Mouse (Mus musculus): ENCODE measurements around the gene Cybrd1. TPM values are rescaled to one million over a fixed set of nuclear protein-coding genes. Genes with fewer than 3 reads are reported as not detected.

Gene Cybrd1
- polyA plus RNA-seq, 1 experiment from 2014 or later = 7.8 TPM

DNA sequence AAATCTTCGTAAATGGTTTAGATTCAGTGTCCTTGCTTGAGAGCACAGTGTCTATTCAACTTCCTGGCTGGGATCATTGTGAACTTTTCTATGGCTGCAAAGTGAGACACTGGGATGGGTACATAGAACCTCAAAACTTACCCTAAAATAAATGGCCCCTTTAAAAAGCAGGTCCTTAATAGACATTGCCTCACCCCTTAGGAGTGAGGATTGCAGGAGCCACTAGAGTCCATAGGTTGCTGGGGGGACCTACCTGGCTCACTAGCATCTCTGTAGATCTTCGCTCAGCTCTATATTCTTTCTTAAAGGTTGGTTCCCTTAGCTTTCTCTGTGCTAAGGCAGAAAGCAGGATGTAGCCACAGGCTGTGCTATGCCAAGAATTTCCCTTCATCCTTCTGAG, 12.6 kb downstream of the Cybrd1 start:
- Histone ChIP-seq H3K4me2 (no peak overlapping the region), H3K9ac (no peak overlapping the region), H3K4me3 (replicated peaks) (no peak overlapping the region), H3K27me3 (replicated peaks) (no peaks in the 10 kb centered on the region), H3K27ac (no peak overlapping the region), H3K9me3 (no peaks in the 10 kb centered on the region), H3K36me3 (no peaks in the 10 kb centered on the region), H3K4me1 (no peaks in the 10 kb centered on the region)
- ATAC-seq (ENCODE audit: insufficient read depth, low FRiP score, low read depth) = no peak
- 89% methylated on average over 2 of the region's 2 CpGs for WGBS

- Histone ChIP-seq H3K27me3 (replicated peaks) (no peaks in the 10 kb centered on the region), H3K4me2 (no peak overlapping the region), H3K4me3 (replicated peaks) (no peak overlapping the region), H3K36me3 (no peaks in the 10 kb centered on the region), H3K4me1 (no peaks in the 10 kb centered on the region), H3K27ac (no peak overlapping the region), H3K9ac (no peak overlapping the region), H3K9me3 (no peaks in the 10 kb centered on the region)
- WGBS = 70% methylated on average over 3 of the region's 3 CpGs
- no peak for ATAC-seq (ENCODE audit: insufficient read depth, low FRiP score, low read depth)
Observed at GRCm38 (mm10) chr2:71131866-71132496, 14.3 kb downstream of the Cybrd1 start.

DNA sequence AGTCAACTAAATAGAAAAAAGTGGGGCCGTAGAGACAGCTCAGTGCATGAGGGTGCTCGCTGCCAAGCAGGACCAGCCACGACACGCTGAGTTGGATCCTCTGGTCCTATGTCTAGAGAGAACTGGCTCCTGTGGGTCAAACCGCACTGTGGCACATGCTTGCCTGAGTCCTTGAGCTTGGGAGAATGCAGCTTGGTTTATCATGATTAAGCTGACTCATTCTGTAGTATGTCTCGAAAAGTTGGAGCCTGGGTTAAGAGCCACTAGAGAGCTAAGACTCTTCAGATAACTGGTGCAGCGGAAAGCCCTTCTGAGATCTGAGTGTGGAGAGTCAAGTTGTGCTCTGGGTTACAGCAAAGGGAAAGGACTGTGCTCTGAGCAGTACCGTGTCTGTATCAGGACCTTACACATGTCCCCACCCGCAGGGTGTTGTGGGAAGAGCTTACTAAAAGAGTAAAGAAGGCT, 16.4 kb downstream of the Cybrd1 start:
- Histone ChIP-seq H3K4me1 (no peaks in the 10 kb centered on the region), H3K9ac (no peak overlapping the region), H3K36me3 (0 out of 2 replicates have a peak, but pooled peaks cover 5% of the 10 kb centered on the region), H3K27ac (no peak overlapping the region), H3K27me3 (replicated peaks) (no peaks in the 10 kb centered on the region), H3K4me2 (no peak overlapping the region), H3K4me3 (replicated peaks) (no peak overlapping the region), H3K9me3 (no peaks in the 10 kb centered on the region)
- no peak for ATAC-seq (ENCODE audit: insufficient read depth, low FRiP score, low read depth)
- 76% methylated on average over 9 of the region's 9 CpGs for WGBS

DNA sequence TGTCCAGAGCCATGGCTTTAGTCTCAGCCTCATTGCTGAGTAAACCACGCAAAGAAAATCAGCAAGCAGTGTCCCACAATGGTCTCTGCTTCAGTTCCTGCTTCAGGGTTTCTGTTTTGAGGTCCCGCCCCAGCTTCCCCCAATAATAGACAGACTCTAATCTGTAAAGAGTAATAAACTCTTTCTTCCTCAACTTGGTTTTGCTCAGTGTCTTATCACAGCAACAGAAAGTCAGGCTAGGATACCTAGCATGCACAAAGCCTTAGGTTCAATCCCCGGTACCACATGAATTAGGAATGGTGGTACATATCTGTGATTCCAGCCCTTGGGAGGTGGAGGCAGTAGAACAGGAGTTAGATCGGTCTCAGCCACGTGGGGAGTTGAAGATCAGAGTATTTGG, 17.1 kb downstream of the Cybrd1 start:
- Histone ChIP-seq H3K27ac (no peak overlapping the region), H3K9ac (no peak overlapping the region), H3K27me3 (replicated peaks) (no peaks in the 10 kb centered on the region), H3K4me1 (no peaks in the 10 kb centered on the region), H3K36me3 (0 out of 2 replicates have a peak, but pooled peaks cover 5% of the 10 kb centered on the region), H3K9me3 (no peaks in the 10 kb centered on the region), H3K4me3 (replicated peaks) (no peak overlapping the region), H3K4me2 (no peak overlapping the region)
- WGBS = 76% methylated on average over 5 of the region's 5 CpGs
- no peak for ATAC-seq (ENCODE audit: insufficient read depth, low FRiP score, low read depth)

DNA sequence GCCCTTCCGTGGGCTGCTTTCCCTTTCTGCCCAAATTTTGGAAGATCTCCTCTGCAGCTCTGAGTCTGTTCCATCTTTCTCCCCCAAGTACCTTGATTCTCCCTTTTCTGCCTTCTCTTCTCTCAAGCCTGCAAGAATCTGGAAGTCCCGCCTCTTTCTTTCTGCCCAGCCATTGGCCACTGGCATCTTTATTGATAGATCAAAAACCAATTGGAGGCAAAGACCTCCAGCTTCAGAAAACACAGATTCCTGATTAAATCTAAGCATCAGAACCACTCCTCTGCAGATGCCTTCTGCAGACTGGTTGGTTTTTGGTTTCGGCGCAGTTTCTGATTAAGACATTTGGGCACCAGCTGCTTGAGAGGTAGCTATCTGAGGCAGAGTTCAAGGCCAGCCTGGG, 22.9 kb downstream of the Cybrd1 start:
- Histone ChIP-seq H3K36me3 (0 out of 2 replicates have a peak, but pooled peaks cover 5% of the 10 kb centered on the region), H3K4me2 (no peak overlapping the region), H3K9ac (no peak overlapping the region), H3K4me1 (no peaks in the 10 kb centered on the region), H3K9me3 (no peaks in the 10 kb centered on the region), H3K4me3 (replicated peaks) (no peak overlapping the region), H3K27me3 (replicated peaks) (no peaks in the 10 kb centered on the region), H3K27ac (no peak overlapping the region)
- ATAC-seq (ENCODE audit: insufficient read depth, low FRiP score, low read depth) = no peak
- 67% methylated on average over 4 of the region's 4 CpGs for WGBS

GRCm38 (mm10) chr2:71142410-71142809, 24.7 kb downstream of the Cybrd1 start:
- no peaks in the 10 kb centered on the region for H3K9me3 ChIP-seq
- 51% methylated on average over 7 of the region's 7 CpGs for WGBS
- no peak overlapping the region for H3K4me3 ChIP-seq (replicated peaks)
- H3K4me2 ChIP-seq = no peak overlapping the region
- H3K36me3 ChIP-seq = 0 out of 2 replicates have a peak, but pooled peaks cover 5% of the 10 kb centered on the region
- no peak overlapping the region for H3K27ac ChIP-seq
- no peaks in the 10 kb centered on the region for H3K27me3 ChIP-seq (replicated peaks)
- no peak overlapping the region for H3K9ac ChIP-seq
- ATAC-seq (ENCODE audit: insufficient read depth, low FRiP score, low read depth) = no peak
- H3K4me1 ChIP-seq = no peaks in the 10 kb centered on the region

DNA sequence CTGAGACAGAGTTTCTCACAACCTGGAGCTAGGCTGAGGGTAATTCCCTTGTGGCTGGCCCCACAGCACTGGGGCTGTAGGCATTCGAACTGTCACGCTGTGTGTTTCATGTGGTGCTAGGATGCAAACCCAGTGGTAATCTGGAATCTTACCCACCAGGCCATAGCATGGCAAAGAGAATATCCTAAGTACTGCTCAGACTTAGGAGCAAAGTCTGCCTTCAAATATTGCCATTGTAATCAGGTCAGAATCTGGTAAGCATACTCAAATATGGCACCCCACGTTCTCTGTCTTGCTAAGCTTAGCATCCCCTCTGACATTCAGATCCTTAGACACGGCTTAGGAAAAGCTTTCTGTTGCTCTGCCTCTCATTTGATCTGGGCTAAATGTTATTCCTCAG, 28.1 kb downstream of the Cybrd1 start:
- H3K36me3 ChIP-seq = no peaks in the 10 kb centered on the region
- H3K4me1 ChIP-seq = no peaks in the 10 kb centered on the region
- no peak overlapping the region for H3K4me3 ChIP-seq (replicated peaks)
- no peak overlapping the region for H3K9ac ChIP-seq
- H3K27ac ChIP-seq = no peak overlapping the region
- H3K27me3 ChIP-seq (replicated peaks) = no peaks in the 10 kb centered on the region
- WGBS = 76% methylated on average over 4 of the region's 4 CpGs
- no peak for ATAC-seq (ENCODE audit: insufficient read depth, low FRiP score, low read depth)
- H3K4me2 ChIP-seq = no peak overlapping the region
- H3K9me3 ChIP-seq = no peaks in the 10 kb centered on the region

- peak; percentile 90 for ATAC-seq (ENCODE audit: insufficient read depth, low FRiP score, low read depth)
- WGBS = 30% methylated on average over 3 of the region's 3 CpGs
- H3K9ac ChIP-seq = no peak overlapping the region
- no peaks in the 10 kb centered on the region for H3K4me1 ChIP-seq
- H3K4me3 ChIP-seq (replicated peaks) = no peak overlapping the region
- no peaks in the 10 kb centered on the region for H3K9me3 ChIP-seq
- no peaks in the 10 kb centered on the region for H3K36me3 ChIP-seq
- H3K27ac ChIP-seq = no peak overlapping the region
- no peaks in the 10 kb centered on the region for H3K27me3 ChIP-seq (replicated peaks)
- H3K4me2 ChIP-seq = no peak overlapping the region
Observed at GRCm38 (mm10) chr2:71146266-71146665, 28.5 kb downstream of the Cybrd1 start.

DNA sequence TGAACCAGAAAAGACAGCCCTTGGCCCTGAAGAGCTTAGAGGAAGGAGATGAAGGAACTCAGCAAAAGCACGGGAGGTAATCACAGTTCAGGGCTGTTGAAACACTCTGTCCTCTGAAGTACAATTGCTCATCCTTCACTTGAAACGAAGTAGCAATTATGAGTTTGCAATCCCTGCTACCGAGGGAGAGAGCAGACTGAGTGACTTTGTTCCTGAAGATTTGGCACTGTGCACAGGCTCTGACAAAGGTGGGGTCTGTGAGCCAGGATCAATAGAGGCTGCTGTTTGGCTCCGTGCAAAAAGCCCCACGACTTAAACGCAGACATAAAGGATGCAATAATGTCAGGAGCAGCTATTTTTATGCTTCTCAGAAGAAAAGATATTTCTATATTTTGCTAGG, 30.1 kb downstream of the Cybrd1 start:
- H3K9me3 ChIP-seq = no peaks in the 10 kb centered on the region
- no peak overlapping the region for H3K9ac ChIP-seq
- H3K4me3 ChIP-seq (replicated peaks) = no peak overlapping the region
- 41% methylated on average over 6 of the region's 6 CpGs for WGBS
- no peak for ATAC-seq (ENCODE audit: insufficient read depth, low FRiP score, low read depth)
- H3K4me2 ChIP-seq = no peak overlapping the region
- H3K27me3 ChIP-seq (replicated peaks) = no peaks in the 10 kb centered on the region
- H3K4me1 ChIP-seq = no peaks in the 10 kb centered on the region
- no peak overlapping the region for H3K27ac ChIP-seq
- no peaks in the 10 kb centered on the region for H3K36me3 ChIP-seq

GRCm38 (mm10) chr2:71152170-71152569, 34.4 kb downstream of the Cybrd1 start:
- H3K4me1 ChIP-seq = no peaks in the 10 kb centered on the region
- no peaks in the 10 kb centered on the region for H3K9me3 ChIP-seq
- H3K36me3 ChIP-seq = no peaks in the 10 kb centered on the region
- 87% methylated on average over 4 of the region's 4 CpGs for WGBS
- no peak overlapping the region for H3K9ac ChIP-seq
- no peak for ATAC-seq (ENCODE audit: insufficient read depth, low FRiP score, low read depth)
- H3K27ac ChIP-seq = no peak overlapping the region
- H3K4me3 ChIP-seq (replicated peaks) = no peak overlapping the region
- no peak overlapping the region for H3K4me2 ChIP-seq
- H3K27me3 ChIP-seq (replicated peaks) = no peaks in the 10 kb centered on the region

DNA sequence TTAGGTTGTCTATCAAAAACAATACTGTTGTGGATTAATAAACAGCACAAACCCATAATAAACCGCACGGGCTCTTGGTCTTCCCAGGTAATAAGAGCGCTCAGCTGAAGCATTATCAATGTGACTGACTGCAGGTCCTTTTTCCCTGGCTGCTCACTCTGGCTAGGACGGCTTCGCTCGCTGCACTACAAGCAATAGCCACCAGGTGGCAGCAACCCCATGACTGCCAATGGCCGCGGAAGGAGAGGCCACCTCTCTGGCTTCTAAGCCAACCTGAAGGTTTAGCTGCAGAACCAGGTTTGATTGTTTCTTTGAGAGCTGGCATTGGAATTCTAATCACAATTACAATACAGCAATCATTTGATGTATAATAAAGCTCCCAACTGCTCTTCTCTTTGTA, 37.8 kb downstream of the Cybrd1 start:
- H3K36me3 ChIP-seq = no peaks in the 10 kb centered on the region
- H3K27ac ChIP-seq = no peak overlapping the region
- peak; percentile 63; the same call in 1 of the 2 replicates for ATAC-seq (ENCODE audit: insufficient read depth, low FRiP score, low read depth)
- WGBS = 7% methylated on average over 8 of the region's 8 CpGs
- H3K27me3 ChIP-seq (replicated peaks) = no peaks in the 10 kb centered on the region
- H3K9ac ChIP-seq = no peak overlapping the region
- no peaks in the 10 kb centered on the region for H3K9me3 ChIP-seq
- H3K4me1 ChIP-seq = no peaks in the 10 kb centered on the region
- no peak overlapping the region for H3K4me3 ChIP-seq (replicated peaks)
- no peak overlapping the region for H3K4me2 ChIP-seq

- no peaks in the 10 kb centered on the region for H3K9me3 ChIP-seq
- H3K36me3 ChIP-seq = no peaks in the 10 kb centered on the region
- H3K27ac ChIP-seq = no peak overlapping the region
- WGBS = 81% methylated on average over 8 of the region's 8 CpGs
- H3K4me2 ChIP-seq = no peak overlapping the region
- H3K27me3 ChIP-seq (replicated peaks) = no peaks in the 10 kb centered on the region
- ATAC-seq (ENCODE audit: insufficient read depth, low FRiP score, low read depth) = no peak
- no peak overlapping the region for H3K9ac ChIP-seq
- no peak overlapping the region for H3K4me3 ChIP-seq (replicated peaks)
- no peaks in the 10 kb centered on the region for H3K4me1 ChIP-seq
Observed at GRCm38 (mm10) chr2:71156446-71156845, 38.7 kb downstream of the Cybrd1 start.

- ATAC-seq (ENCODE audit: insufficient read depth, low FRiP score, low read depth) = no peak
Observed at GRCm38 (mm10) chr2:71157881-71158280, 40.2 kb downstream of the Cybrd1 start.

More at GRCm38 (mm10) chr2:71157881-71158280, 40.2 kb downstream of the Cybrd1 start:
- Histone ChIP-seq H3K27me3 (replicated peaks) (no peaks in the 10 kb centered on the region), H3K36me3 (no peaks in the 10 kb centered on the region), H3K4me2 (no peak overlapping the region), H3K27ac (no peak overlapping the region), H3K9me3 (no peaks in the 10 kb centered on the region), H3K4me3 (replicated peaks) (no peak overlapping the region), H3K9ac (no peak overlapping the region), H3K4me1 (no peaks in the 10 kb centered on the region)
- 88% methylated on average over 8 of the region's 8 CpGs for whole genome bisulfite sequencing
